Mouse (Mus musculus): Measurements from ENCODE around the gene Cacng7.

DNA sequence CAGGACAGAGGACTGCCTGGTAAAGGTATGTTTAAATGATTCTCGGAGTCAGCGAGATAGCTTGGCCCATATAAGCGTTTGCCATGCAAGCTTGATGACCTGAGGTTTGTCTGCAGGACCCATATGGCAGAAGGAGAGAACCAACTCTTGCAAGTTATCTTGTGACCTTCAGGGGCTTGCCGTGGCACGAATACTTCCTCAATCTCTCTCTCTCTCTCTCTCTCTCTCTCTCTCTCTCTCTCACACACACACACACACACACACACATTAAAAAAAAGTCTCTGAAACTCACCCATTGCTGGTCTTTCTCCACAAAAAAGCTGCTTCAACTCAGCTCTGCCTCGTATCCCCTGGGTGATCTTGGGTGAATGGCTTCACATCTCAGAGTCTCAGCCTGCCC is 56.1 kb downstream of the Cacng7 start:
- TF ChIP-seq GATA1 (IDR thresholded peaks at IDR 0.05; ENCODE audit: low read length) (no peak), TAL1 (IDR thresholded peaks at IDR 0.05; ENCODE audit: low read length) (no peak)

Data from erythroblast, embryonic 14.5 days (primary cell).